Mouse (Mus musculus): ENCODE data around the gene Tmem54.

GRCm38 (mm10) chr4:129121569-129122086 is 16.3 kb downstream of the Tmem54 start, which contains the start of gene Hpca:
- TF ChIP-seq CTCF (IDR thresholded peaks at IDR 0.05; ENCODE audit: control insufficient read depth, insufficient read depth, insufficient read length) (no peak), MAX (IDR thresholded peaks at IDR 0.05) (no peak), USF1 (IDR thresholded peaks at IDR 0.05; ENCODE audit: low read depth) (no peak), MYOG (IDR thresholded peaks at IDR 0.05; ENCODE audit: control insufficient read depth, extremely low read depth, insufficient read length) (no peak), CEBPB (IDR thresholded peaks at IDR 0.05; ENCODE audit: low read depth) (no peak), MYOD1 (IDR thresholded peaks at IDR 0.05; ENCODE audit: control insufficient read depth, insufficient read length, low read depth) (no peak), FOSL1 (IDR thresholded peaks at IDR 0.05; ENCODE audit: insufficient read depth, low read length, poor library complexity, severe bottlenecking) (no peak)
